Mouse (Mus musculus) gastrocnemius, postnatal 4 days (tissue): Measurements from ENCODE around the gene Rgs18. TPM values are rescaled to one million over a fixed set of nuclear protein-coding genes. Genes with fewer than 3 reads are reported as not detected.

Source experiments
- DNase-seq, 2 experiments: peaks; one replicate each; pipeline ENCODE4 v3.0.0; 2021 to 2022; ENCODE audit warnings: low spot score in 2 of 2, mixed read lengths in 2 of 2
- long read RNA-seq, 2 experiments: library from polyadenylated mRNA; stranded (forward); transcript quantifications; one replicate each; pipeline ENCODE4 v2.0.0; 2021
- total RNA-seq, 2 experiments: library from RNA; stranded (reverse); gene quantifications; 2 replicates each; pipeline ENCODE4 v1.2.3; 2021

Gene Rgs18
- 1 to 10 TPM; 1.1 to 1.7 TPM for total RNA-seq
- long read RNA-seq, experiment 1, transcript Rgs18-201 (5 exons, 2,031 nt), result major isoform, 5 of 5 reads
- long read RNA-seq, experiment 1, partial matches to known transcripts, result 0 of 5 reads
- long read RNA-seq, experiment 1, other reads (novel, unspliced or antisense), result 0 of 5 reads
- long read RNA-seq, experiment 2, partial matches to known transcripts, result 1 of 4 reads
- long read RNA-seq, experiment 2, other reads (novel, unspliced or antisense), result 0 of 4 reads

DNA sequence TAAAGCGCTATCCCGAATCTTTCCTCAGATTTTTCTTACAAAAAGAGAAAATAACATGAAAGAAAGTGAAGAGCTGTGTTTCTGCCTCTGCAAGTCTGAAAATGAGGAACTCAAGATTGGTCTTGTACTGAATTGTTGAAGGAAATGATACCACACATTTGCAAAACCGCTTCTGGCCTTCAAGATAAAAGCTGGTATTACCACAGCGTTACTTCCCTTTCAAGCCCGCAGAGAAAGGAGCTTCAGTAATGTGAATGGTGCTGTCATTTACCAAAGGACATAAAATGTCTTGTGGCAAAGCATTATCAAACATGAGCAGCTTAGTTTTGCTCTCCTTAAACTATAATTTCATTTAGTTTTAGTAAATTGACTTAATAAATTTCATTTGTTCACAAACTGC, at the start of gene Rgs18:
Gene Rgs18 (minus strand): TSS at position 105 of the 400 bp plus-strand sequence.
- DNase-seq, result no peak

DNA sequence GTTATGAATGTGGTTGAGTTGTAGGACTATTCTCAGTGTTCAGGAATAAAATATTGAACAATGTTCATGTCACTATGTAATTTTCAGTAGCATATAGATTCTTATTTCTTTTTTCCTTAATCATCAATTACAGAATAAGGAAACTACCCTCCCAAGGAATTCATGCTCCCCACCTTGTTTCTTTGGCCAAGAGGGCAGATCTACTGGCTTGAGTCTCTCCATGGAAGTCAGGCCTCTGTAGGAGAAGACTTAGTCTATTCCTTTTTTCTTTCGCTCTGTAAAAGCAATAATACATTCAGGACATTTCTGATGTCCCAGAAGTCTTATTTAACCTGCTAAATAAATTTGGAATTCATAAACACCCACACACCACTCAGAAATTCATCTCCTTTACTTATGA, 841 bp downstream of the Rgs18 start:
- DNase-seq, result no peak

DNA sequence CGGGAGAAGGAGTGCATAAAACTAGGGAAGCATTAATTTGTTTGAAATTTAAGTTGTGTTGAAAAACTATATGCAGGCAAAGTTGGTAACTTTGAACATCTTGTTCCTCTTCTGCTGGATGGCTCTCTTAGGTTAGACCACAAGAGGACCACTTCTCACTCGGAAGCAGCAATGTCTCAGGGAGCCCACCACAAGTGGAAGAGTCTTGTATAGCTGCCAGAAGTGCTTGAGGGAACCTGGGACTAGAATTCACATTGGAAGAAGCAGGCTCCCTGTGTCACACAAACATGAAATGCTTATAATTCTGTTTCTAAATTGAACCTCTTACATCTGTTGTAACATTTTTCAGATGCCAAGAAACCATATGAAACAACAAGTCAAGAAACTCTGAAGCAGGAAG, 9.0 kb downstream of the Rgs18 start:
- DNase-seq, result no peak

DNA sequence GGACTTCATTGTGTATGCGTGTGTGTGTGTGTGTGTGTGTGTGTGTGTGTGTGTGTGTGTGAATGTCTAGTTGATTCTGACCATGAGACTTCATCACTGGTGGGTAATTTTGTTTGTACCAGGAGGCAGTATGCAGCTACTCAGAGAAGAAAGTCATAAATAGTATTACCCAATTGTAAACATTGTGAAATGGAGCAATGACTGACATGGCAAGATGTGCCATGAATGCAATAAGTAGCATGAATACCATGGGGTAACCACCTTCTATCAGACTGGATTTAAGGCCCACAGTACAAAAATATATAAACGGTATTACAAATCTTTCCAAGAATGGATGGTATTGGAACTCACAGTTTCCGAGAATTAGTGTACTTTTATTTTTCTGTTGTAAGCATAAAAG, 14.4 kb downstream of the Rgs18 start:
- DNase-seq, result no peak

DNA sequence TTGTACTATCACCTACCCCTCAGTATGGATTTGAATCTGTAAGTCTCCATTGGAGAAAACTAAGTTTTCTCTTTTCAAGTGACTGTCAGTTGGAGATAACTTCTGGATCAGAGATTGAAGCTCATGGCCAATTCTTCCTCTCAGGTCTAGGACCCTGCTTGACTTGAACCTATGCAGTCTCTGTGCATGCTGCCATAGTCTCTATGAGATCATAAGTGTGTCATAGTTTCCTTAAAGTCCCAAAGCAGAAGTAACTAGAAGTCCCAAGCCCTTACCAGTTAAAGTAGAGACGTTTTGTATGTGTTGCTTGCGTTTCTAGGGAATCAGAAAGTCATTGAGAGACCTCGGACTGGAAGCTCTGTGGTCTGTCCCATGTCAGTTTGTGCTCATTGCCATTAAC, 24.5 kb downstream of the Rgs18 start:
- no peak for DNase-seq

DNA sequence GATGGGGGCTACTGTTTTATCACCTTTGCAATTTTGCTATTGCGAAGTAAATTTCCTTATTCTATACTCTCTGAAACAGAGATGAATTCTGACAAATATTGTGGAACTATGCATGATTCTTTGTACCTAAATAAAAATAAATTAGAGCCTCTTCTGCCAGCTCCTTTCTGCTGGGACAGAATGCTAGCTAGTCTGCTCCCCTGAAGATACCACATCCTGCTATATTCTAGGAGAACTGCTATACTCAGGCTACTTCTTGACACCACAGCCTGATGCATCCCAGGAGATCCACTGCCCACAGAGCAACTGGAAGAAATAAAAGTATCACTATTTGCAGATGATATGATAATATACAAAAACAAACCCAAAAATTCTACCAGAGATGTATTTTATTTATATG, 29.1 kb downstream of the Rgs18 start:
- DNase-seq, result no peak

- DNase-seq, result no peak
Measured at GRCm38 (mm10) chr1:144737739-144738138, 37.5 kb downstream of the Rgs18 start.

GRCm38 (mm10) chr1:144720736-144721135, 54.5 kb downstream of the Rgs18 start:
- no peak for DNase-seq

- DNase-seq, result no peak
Measured at GRCm38 (mm10) chr1:144704373-144704772, 70.9 kb downstream of the Rgs18 start.

Other genes with a start within 250 kb of the Rgs18 start
- not detected for gene Rgs21, start 207.8 kb downstream of the Rgs18 start, total RNA-seq